Mouse (Mus musculus) right cerebral cortex, postnatal 4 days (tissue): Measurements from ENCODE around the gene Sept9.

Experiments
- DNase-seq: peaks from one replicate; pipeline ENCODE4 v3.0.0-alpha.2; 2022

Gene Sept9

DNA sequence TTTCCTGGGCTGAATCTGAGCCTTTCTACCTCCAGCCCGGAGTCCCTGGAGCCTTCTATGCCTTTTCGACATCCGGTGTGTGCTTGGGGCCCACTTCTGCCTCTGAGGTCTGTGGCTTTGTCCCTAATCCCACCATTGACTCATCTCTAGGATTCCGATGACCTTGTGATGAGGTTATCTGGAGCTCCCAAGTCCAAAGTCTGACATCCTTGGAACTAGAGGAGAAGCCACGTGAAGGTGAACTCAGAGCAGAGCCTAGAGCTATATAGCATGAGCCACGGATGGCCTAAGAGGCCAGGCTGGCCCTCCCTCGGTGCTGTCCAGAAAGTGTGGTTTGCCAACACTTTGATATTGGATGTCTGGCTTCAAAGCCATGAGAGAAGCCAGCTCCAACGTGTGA lies 23.4 kb downstream of the Sept9 start:
- no peak for DNase-seq

DNA sequence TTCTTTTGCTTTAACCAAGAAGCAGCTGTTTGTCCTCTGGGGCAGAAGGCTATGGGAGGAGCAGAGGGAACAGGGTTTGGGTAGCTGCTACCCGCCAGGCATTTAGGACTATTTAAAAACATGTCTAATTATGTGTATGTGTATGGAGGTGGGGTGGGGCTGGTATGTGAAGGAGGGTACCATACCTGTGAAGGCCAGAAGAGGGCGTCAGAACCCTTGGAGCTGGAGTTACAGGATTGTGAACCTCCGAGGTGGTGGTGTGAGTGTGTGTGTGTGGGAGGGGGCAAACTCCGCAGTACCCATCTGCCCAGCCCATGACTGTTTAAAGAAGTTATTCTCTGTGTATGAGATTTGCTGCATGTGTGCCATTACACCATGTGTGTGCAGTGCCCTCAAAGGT lies 25.3 kb downstream of the Sept9 start:
- DNase-seq, result no peak

- DNase-seq, result no peak
Observed at GRCm38 (mm10) chr11:117225531-117226213, 26.2 kb downstream of the Sept9 start.

DNA sequence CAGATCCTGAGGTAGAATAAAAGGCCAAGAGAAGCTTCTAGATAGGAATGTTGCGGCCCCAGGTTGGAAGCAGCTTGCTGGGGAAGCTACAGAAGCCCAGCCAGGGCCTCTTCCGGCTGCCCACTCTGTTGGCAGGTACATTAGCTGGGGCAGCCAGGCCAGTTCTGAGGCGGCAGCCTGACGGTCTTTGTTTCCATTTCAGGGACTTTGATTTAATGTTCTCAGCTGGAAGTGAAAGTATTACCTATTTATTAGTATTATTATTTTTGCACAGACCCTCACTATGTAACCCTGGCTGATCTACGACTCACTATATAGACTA lies 26.7 kb downstream of the Sept9 start:
- no peak for DNase-seq

DNA sequence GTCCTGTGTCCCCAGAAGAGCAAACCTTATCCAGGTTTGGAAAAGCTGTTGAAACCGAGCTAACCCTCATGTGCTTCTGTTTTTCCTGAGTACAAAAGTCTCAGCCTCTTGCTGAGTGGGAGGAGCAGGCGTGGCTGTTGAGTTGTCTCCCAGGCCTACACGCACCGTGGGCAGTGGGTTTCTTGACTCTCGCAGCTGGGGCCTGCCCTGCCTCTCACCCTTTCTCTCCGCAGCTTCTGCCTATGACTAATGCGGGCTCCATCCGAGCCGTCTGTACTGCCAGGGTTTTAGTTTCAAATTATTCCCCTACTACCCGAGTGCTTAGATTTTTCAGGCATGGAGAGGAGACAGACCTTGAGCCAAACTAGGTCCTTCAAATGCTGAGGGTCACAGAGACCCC lies 28.7 kb downstream of the Sept9 start:
- no peak for DNase-seq

DNA sequence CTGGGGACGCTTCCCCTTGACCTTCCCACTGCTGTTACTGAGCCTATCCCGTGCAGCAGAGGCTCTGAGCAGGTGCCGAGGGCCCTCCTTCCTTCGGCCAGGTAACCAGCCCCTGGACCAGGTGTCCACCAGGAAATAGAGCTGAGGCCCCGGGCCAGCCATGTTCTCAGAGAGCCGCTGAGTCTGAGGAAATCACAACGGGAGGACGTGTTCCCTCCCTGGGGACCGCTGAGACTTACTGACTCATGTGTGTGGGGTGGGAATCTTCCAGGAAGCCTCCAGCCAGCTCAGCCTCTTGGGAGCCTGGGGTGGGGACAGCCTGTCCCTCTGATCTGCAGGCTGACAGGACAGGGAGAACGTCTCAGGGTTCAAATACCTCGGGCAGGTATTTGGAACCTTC lies 32.1 kb downstream of the Sept9 start:
- DNase-seq, result no peak

- no peak for DNase-seq
Observed at GRCm38 (mm10) chr11:117232032-117232431, 32.6 kb downstream of the Sept9 start.

- no peak for DNase-seq
Observed at GRCm38 (mm10) chr11:117232886-117233458, 33.5 kb downstream of the Sept9 start.

DNA sequence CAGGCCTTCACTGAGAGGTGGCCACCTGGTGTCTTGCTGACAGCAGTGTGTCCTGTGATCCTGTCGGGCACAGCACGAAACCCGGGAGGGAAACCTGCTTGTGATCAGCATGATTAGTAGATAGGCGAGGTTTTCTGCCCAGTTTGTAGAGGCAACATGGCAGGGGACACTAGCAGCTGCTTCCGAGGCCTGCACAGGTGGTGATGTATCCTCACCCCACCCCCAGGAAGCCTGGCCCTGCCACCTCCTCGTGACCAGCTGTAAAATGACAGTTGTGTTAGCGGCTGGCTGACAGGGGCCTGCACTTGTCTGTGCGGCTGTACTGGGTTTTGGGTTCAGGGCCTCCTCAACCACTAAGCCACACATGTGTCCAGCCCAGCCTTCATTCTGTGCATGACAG lies 34.4 kb downstream of the Sept9 start:
- no peak for DNase-seq

- no peak for DNase-seq
Observed at GRCm38 (mm10) chr11:117235086-117235897, 35.8 kb downstream of the Sept9 start.

- DNase-seq, result no peak
Observed at GRCm38 (mm10) chr11:117235898-117236459, 36.5 kb downstream of the Sept9 start.

GRCm38 (mm10) chr11:117238169-117238568 lies 38.7 kb downstream of the Sept9 start:
- DNase-seq, result peak; percentile 98

GRCm38 (mm10) chr11:117239617-117240016 lies 40.2 kb downstream of the Sept9 start:
- DNase-seq, result no peak

DNA sequence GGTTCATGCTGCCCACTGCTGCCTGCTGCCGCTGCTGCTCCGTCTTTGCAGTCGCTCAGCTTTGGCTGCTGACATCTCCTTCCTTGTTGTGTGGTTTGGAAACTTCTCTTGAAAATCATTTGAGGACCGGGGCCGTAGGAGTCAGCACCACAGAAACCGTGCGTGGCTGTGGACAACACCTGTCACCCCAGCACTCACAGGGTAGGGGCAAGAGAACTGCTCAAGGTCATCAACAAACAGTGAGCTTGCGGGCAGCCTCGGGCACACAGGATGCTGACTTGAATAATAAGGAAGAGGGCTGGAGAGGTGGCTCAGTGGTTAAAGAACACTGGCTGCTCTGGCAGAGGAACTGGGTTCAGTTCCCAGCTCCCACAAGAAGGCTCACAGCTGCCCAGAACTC lies 40.9 kb downstream of the Sept9 start:
- no peak for DNase-seq

DNA sequence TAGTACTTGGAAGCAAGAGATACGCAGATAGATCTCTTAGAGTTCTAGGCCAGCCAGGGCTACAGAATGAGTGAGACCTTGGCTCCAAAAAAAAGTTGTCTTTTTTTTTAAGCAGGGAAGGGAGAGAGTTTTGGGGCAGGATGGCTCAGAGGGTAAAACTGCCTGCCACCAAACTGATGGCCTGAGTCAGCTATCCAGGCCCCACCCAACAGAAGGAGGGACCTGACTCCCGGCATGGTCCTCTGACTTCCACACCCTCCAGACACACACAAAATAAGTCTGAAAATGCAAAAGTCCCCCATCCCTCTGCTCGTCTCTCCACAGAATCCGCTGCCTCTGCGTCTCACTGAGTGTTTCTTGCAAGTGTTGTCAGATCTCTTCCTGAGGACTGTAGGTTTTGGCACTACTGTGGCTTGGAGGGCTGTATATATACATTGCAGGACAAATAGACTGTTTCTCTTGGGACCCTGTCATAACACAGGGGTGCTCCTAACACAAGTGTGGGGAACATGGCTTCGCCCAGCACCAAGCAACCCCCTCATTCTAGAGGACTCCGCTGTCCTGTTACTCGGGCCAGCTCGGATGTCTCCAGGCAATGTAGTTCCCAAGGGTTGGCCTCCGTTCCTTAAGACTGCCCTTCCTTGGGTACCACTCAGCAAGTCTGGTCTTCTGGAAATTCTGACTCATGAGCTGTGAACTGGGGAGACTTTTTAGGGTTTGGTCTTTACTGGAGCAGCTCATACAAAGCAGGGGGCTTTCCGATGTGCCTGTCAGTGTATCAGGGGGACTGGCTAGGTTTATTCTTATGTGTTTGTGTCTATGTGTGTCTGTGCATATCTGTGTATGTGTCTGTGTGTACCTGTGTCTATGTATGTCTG lies 41.6 kb downstream of the Sept9 start:
- no peak for DNase-seq

DNA sequence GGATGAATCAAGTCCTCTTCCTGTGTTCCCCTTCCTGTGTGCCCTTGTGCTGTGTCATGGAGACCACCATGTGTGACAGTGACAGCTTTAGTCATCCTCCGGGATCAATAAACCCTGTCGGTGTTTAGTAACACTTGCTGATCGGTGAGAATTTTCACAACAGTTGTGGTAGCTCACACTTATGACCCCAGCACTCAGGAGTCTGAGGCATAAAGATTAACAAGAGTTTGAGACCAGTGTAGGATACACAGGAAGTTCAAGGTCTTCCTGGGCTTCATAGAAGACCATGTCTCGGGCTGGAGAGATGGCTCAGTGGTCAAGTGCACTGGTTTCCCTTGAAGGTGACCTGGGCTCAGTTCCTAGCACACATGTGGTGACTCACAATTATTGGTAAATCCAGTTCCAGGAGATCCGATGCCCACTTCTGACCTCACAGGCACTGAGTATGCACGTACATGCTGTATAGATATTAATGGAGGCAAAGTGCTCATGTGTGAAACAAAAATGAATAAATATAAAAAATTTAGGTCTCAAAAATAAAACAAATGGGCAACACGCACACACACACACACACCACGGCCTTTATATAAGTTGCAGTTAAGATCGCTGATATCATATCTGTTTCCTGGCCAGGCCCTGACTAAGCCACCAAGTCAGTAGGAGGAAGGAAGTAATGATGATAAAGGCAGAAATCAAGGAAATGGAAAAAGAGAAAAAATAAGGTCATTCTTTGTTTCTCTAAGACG lies 43.1 kb downstream of the Sept9 start:
- DNase-seq, result no peak

GRCm38 (mm10) chr11:117243536-117244290 lies 44.3 kb downstream of the Sept9 start:
- no peak for DNase-seq

- DNase-seq, result no peak
Observed at GRCm38 (mm10) chr11:117245041-117245725, 45.7 kb downstream of the Sept9 start.

GRCm38 (mm10) chr11:117245846-117246245 lies 46.4 kb downstream of the Sept9 start:
- DNase-seq, result no peak

DNA sequence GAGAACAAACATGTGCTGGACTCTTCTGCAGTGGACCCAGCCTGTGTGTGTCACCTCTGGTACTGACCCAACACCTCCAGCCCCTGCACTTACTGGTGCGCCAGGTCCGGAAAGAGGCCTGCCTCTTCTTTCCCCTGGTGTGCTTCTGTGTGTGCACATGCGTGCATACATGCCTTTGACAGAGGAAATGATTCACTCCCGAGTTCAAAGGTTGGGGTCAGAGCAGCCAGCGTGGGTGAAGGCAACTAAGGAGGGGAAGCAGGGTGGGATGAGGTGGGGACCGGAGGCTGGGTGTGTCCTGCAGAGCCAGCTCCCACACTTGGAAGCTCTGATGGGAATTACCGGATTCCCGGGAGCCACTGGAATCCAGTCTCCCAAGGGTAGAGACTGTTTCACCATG lies 46.8 kb downstream of the Sept9 start:
- no peak for DNase-seq

DNA sequence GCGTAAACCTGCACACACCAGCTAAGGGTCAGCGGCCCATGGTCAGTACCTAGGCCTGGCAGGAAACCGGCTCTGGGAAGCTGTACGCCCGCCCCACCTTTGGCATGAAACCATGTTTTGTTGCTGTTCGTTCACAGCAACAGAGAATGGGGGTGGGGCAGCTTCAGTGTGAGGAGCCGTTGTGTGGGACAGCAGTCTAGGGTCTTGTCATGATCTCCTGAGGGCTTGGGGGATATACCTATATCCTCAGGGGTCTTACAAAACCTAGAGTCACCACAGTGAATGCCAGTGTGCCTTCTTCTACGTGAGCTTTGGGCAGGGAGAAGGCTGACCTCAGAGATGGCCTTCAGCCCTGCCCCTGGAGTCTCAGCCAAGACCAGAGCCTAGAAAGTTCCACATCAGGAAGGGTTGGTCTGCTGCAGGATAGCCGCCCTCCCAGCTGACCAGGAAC lies 47.5 kb downstream of the Sept9 start:
- no peak for DNase-seq
